Mouse (Mus musculus) MEL-GATA-1-ER (cell line): ENCODE measurements around the gene Tgif2.
"Not testable (repeated sequence)": the region's sequence is repeated elsewhere in the genome, so short reads cannot be mapped to it uniquely, and the experiment has no call there.

ENCODE experiments used
- DNase-seq: peaks from one replicate; pipeline ENCODE4 v3.0.0-alpha.2; 2012; ENCODE audit warnings: low read depth; ENCODE audit errors: extremely low read depth

The Tgif2 gene

DNA sequence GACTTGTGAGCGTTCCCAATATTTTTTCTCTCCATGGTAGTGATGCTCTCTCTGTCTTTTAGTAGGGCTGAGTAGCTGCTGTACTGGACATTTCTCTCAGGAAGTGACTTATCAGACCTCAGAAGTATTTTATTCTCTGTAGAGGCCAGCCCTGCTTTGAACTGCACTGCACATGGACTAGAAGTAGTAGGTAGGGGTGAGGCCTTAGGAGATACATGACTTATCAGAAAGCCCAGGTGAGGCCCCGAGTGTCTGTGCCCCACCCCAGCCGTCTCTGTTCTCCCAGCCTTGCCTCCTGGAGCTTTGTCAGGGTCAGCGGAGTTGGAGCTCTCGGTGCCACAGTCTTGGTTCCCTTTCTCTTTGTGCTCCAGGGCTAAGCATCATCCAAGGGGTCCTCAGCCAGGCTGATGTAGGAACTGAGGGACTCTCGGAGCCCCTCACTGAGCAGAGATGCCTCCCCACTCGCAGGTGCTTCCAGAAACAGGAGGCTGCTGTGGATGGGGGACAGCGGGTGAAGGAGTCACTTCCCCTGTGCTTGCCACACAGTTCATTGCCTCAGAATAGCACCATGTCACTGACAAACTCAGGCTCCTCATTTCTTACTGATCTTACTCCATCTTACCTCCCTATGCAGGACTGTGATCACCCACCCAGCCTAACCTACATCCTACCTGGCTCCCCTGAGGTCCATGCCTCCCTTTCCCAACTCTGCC lies 34.4 kb downstream of the Tgif2 start:
- DNase-seq: no peak

GRCm38 (mm10) chr2:156874760-156875510 lies 35.1 kb downstream of the Tgif2 start:
- no peak for DNase-seq

DNA sequence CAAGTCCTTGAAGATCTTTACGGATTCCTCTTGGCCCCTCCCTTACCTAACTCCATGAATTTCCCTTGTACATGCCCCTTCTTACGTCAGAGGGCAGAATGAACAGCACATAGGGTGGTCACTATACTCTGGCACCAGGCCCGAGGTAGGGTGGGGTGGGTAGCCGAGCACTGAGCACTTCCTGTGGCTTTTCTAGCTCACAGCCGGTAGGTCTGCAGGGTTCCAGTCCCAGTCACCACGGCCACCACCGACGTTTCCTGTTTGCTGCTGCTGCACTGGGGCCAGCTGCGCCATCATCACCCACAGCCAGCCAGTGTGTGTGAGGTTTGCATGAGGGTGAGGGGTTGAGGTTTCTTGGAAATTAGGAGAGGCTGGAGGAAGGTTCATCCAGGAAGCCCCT lies 37.9 kb downstream of the Tgif2 start:
- DNase-seq: no peak

GRCm38 (mm10) chr2:156879541-156879940 lies 39.7 kb downstream of the Tgif2 start:
- no peak for DNase-seq

- DNase-seq: peak; percentile 51
These were observed 42.7 kb downstream of the Tgif2 start for GRCm38 (mm10) chr2:156882431-156883001.

DNA sequence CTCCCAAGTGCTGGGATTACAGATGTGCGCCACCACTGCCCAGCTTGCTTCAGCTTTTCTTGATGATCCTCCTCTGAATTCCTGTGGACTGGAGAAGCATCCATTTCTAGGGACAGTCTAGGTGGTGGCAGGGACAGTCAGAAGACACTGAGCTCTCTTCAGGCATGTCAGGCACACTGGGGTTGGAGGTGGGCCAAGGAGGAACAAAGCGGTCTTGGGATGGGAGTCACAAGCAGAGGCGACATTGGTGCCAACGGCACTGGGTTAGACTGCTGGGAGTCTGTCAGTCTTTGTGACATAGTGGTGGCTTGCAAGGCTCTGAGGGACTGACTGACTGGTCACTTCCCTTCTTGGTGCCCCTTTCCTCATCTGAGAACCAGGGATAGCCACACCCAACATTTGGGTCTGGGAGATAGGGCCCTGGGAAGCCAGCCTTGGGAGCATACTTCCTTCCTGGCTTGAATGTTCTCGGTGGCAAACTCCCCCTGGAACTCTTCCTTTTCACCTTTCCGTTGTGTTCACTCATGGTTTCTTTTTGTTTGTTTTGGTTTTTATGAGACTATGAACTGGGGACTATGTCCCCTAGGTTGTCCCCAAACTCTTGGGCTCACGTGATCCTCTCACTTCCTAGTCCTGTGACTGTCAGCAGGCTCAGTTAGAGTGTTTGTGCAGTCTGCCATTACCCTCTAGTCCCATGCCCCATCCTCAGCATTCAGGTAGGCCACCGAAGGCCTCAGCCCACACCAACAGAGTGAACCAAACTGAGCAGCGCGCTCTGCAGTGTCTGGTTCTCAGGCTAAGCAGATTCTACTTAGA lies 44.8 kb downstream of the Tgif2 start:
- peak; percentile 31 for DNase-seq

DNA sequence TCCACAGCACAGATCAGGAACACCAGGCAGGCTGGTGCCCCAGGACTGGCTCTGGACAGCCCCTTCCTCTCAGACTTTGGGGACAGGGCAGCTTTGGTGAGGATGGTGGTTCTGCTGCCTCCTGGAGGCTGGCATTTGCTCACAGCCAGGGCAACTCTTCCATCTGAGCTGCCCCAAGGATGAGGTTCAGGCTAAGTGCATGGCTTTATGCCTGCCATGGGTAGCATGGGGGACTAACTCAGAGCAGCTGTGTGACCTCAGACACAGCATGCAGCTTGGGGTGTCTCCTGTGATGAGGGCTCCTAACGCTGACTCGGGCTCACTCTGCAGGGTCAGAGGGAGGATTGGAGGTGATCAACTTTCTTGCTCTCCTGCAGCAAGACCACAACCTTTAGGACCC lies 45.9 kb downstream of the Tgif2 start:
- not testable (repeated sequence) for DNase-seq

GRCm38 (mm10) chr2:156886084-156886631 lies 46.4 kb downstream of the Tgif2 start:
- DNase-seq: no peak

- DNase-seq: no peak
These were observed 47.2 kb downstream of the Tgif2 start, which contains the start of gene Sla2 for GRCm38 (mm10) chr2:156887017-156887416. Gene Sla2, minus strand, starts transcription at chr2:156887192.

- no peak for DNase-seq
These were observed 48.7 kb downstream of the Tgif2 start for GRCm38 (mm10) chr2:156888490-156888889.

- no peak for DNase-seq
These were observed 52.4 kb downstream of the Tgif2 start for GRCm38 (mm10) chr2:156892240-156892639.

DNA sequence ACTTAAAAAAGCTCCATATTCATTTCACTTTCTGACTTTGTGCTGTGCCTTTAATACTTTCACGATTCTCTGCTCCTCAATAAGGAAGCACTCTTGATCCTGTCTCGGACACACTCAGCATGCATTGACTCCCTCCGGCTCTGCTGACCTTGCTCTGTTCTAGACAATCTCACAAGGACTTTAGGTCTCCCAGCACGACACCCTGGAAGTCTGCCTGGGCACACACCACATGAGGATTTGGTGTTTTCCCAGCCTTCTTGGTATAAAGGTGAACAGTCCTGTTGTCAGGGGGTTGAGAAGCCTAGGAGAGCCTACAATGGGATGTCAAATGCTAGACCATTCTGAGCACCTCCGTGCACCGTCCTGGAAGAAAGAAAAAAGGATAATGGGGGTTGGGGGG lies 53.0 kb downstream of the Tgif2 start:
- no peak for DNase-seq

DNA sequence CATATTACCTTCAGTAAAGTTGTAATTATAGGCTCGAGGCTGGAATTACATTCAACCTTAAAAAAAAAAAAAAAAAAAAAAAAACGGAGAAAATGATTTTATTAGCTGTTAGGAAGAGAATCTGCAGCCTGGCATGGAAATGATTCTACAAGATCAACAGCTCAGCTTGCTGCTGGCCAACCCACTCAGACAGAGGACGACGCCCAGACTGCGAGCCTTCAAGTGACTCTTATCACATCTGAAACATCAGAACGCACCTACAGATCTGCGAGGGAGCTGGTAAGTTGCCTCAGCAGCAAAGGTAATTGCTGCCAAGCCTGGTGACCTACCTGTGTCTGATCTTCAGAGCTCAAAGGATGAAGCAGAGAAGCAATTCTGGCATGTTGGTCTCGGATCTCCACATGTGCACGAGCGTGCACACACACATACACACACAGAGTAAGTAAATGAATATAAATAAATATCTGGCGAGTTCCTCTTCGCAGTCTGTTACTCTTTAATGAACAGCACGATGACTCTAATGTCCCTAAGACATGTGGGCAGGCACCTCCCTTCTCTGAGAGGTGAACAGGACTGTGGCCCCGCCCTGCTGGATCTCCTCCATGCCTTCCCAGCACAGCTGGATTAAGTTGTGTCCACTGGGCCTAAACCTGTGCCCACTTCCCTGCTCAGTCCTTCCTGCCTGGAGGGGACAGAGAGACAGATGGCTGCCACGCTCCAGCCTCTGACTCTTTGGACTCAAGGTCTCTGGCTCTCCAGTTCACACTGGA lies 54.9 kb downstream of the Tgif2 start:
- DNase-seq: no peak

DNA sequence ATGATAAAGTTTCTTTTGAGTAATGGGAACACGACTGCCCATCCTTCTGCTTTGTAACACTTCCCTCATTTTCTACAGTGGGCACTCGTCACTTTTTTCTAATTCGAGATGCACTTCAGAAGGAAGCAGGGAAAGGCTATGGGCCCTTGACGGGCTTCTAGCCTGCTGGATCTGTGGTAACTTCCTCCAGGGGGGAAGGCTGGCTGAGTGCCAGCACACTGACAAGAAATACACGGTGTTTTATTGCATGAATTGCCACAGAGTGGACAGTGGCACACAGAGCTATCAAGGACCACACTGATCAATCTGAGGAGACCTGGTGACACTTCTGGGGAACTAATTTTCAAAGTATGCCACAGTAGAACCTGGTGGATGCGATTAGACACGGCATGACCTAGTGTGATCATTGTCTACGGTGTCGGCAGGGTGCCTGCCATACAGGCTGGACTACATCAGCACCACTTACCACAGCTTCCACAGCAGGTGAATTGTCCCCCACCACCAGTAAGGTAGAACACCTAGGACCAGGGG lies 56.6 kb downstream of the Tgif2 start:
- DNase-seq: no peak

DNA sequence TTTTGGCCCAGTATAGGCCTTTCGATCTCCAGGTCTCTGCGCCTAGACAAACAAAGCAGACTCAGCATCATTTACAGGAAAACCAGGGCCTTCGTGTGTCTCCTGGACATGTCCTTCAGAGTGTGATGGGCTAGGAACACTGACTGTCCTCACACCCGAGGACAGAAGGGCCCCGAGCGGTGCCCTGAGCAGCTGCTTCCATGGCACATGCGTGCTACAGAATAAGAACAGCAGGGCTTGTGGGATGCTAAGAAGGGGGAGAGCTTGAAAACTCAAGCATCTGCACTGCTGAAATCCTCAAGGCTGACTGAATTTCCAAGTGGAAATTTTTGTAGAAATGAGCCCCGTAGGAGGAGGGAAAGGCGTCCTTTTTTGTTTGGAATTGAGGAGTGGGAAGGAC lies 57.2 kb downstream of the Tgif2 start:
- no peak for DNase-seq

- DNase-seq: no peak
These were observed 58.6 kb downstream of the Tgif2 start for GRCm38 (mm10) chr2:156898374-156898773.

DNA sequence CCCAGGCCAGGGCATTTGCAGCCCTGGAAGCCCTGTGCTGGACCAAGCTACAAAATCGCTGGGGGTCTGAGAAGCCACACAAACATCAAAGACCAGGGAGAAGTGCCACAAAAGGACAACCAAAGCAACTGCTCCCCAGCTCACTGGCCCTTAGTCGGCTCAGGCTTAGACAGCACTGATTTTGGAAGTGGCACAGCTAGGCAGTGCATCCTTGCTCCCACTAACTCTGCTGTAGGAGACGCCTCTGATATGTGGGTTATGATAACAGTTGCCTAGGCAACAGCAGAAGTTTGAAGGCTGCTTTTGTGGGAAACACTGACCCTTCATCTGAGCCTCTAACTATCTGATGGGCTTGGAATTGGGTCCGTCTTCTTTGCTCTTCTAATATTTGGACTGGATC lies 59.4 kb downstream of the Tgif2 start:
- DNase-seq: no peak

GRCm38 (mm10) chr2:156901344-156901743 lies 61.5 kb downstream of the Tgif2 start:
- no peak for DNase-seq

- DNase-seq: no peak
These were observed 62.1 kb downstream of the Tgif2 start for GRCm38 (mm10) chr2:156901883-156902282.

GRCm38 (mm10) chr2:156902411-156902810 lies 62.6 kb downstream of the Tgif2 start:
- not testable (repeated sequence) for DNase-seq
